Mouse (Mus musculus): ENCODE results near the gene Trpm7. TPM values are rescaled to one million over a fixed set of nuclear protein-coding genes. Genes with fewer than 3 reads are reported as not detected.

Trpm7 gene
- polyA plus RNA-seq, 1 experiment from 2014 or later, result 39.1 TPM

GRCm38 (mm10) chr2:126798455-126798854, 77.6 kb downstream of the Trpm7 start:
- ATAC-seq (replicated peaks; ENCODE audit: low FRiP score) (no peak), DNase-seq (ENCODE audit: low spot score) (no peak)
- Histone ChIP-seq H3K4me2 (no peak overlapping the region), H3K27me3 (replicated peaks; ENCODE audit: control insufficient read depth, insufficient read depth, low read length) (no peaks in the 10 kb centered on the region), H3K4me1 (replicated peaks; ENCODE audit: control insufficient read depth, insufficient read depth, low read length) (no peaks in the 10 kb centered on the region), H3K36me3 (ENCODE audit: control insufficient read depth, insufficient read depth, low read length) (peaks cover 19% of the 10 kb centered on the region; the same call in 1 of the 2 replicates), H3K4me3 (ENCODE audit: low read depth, low read length) (no peak overlapping the region), H3K9ac (ENCODE audit: low read depth, low read length) (no peak overlapping the region), H3K9me3 (ENCODE audit: control insufficient read depth, low read length) (no peaks in the 10 kb centered on the region), H3K27ac (ENCODE audit: low read depth, low read length) (no peak overlapping the region)
- 89% methylated on average over 5 of the region's 5 CpGs for WGBS

DNA sequence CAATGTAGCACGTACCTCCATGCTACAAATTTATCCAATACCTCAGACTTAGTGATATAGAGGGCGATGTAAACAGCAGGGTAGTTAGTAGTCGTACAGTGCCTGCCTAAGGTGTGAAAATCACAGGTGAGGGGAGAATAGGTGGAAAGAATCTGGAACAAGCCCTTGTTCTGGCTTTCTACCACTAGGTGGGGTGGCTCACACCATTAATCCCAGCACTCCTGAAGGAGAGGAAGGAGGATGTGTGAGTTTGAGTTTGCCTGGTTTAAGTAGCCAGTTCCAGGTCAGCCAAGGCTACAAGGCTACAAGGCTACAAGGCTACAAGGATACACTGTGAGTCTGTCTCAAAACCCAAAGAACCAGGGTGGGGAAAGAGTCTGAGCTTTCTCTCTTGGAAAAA, 80.3 kb downstream of the Trpm7 start:
- Histone ChIP-seq H3K27ac (ENCODE audit: low read depth, low read length) (no peak overlapping the region), H3K36me3 (ENCODE audit: control insufficient read depth, insufficient read depth, low read length) (peaks cover 27% of the 10 kb centered on the region), H3K4me2 (no peak overlapping the region), H3K9ac (ENCODE audit: low read depth, low read length) (no peak overlapping the region), H3K9me3 (ENCODE audit: control insufficient read depth, low read length) (no peaks in the 10 kb centered on the region), H3K27me3 (replicated peaks; ENCODE audit: control insufficient read depth, insufficient read depth, low read length) (no peaks in the 10 kb centered on the region), H3K4me1 (replicated peaks; ENCODE audit: control insufficient read depth, insufficient read depth, low read length) (no peaks in the 10 kb centered on the region), H3K4me3 (ENCODE audit: low read depth, low read length) (no peak overlapping the region)
- no peak for ATAC-seq (replicated peaks; ENCODE audit: low FRiP score)
- WGBS, result 82% methylated on average over 3 of the region's 3 CpGs
- no peak for DNase-seq (ENCODE audit: low spot score)

DNA sequence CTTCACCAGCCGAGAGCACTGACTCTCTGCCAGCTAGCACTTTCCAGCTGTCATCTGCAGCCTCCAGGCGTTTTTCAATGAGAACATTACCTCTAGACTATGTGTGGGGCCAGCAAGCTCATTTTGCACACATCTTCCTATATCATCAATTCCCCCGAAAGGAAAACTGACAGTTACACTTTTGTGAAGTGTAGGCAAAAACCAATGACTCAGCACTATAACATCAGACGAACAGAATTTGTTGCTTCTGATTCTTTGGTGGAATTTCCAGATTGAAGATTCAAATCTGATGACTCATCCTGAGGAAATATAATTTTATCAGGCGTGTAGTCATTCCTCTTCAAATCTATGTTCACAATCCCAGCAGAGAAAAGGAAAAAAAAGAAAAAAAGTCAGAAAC, 83.4 kb downstream of the Trpm7 start:
- DNase-seq (ENCODE audit: low spot score), result no peak
- no peak overlapping the region for H3K4me2 ChIP-seq
- peaks cover 5% of the 10 kb centered on the region for H3K4me1 ChIP-seq (replicated peaks; ENCODE audit: control insufficient read depth, insufficient read depth, low read length)
- H3K4me3 ChIP-seq (ENCODE audit: low read depth, low read length), result no peak overlapping the region
- no peak overlapping the region for H3K9ac ChIP-seq (ENCODE audit: low read depth, low read length)
- H3K36me3 ChIP-seq (ENCODE audit: control insufficient read depth, insufficient read depth, low read length), result peaks cover 25% of the 10 kb centered on the region
- 74% methylated on average over 5 of the region's 5 CpGs for WGBS
- no peak overlapping the region for H3K27ac ChIP-seq (ENCODE audit: low read depth, low read length)
- no peaks in the 10 kb centered on the region for H3K27me3 ChIP-seq (replicated peaks; ENCODE audit: control insufficient read depth, insufficient read depth, low read length)
- H3K9me3 ChIP-seq (ENCODE audit: control insufficient read depth, low read length), result no peaks in the 10 kb centered on the region
- ATAC-seq (replicated peaks; ENCODE audit: low FRiP score), result no peak

DNA sequence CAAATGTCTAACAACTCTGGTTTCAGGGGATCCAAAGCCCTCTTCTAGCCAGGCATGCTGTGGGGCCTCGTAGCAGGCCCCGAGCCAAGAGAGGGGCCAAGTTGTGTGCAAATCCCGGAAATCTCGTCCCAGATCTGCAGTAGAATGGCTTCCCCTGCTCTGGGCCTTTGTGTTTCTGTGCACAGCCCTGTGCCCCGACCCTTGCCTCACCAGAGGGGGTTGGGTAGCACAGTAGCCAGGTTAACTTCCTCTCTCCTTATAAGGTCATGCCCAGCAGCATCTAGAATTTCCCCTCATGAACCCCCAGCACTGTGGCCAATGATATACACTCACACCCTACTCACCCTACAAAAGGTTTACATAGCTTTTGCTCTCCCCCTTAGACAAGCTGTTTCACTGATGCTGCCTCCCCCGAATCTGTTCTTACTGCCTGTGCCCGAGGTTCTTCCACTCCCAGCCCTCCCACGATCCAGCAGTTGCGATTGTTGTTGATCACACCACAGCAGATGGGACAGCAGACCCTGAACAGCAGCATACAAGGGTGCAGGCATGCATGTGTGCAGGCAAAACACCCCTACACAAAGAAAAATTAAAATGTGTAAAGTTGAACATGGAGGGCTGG, 88.2 kb downstream of the Trpm7 start:
- H3K36me3 ChIP-seq (ENCODE audit: control insufficient read depth, insufficient read depth, low read length), result peaks cover 14% of the 10 kb centered on the region
- H3K9me3 ChIP-seq (ENCODE audit: control insufficient read depth, low read length), result no peaks in the 10 kb centered on the region
- DNase-seq (ENCODE audit: low spot score), result no peak
- no peak for ATAC-seq (replicated peaks; ENCODE audit: low FRiP score)
- H3K9ac ChIP-seq (ENCODE audit: low read depth, low read length), result no peak overlapping the region
- no peak overlapping the region for H3K4me3 ChIP-seq (ENCODE audit: low read depth, low read length)
- no peak overlapping the region for H3K27ac ChIP-seq (ENCODE audit: low read depth, low read length)
- H3K4me2 ChIP-seq, result no peak overlapping the region
- WGBS, result 51% methylated on average over 9 of the region's 9 CpGs
- no peaks in the 10 kb centered on the region for H3K27me3 ChIP-seq (replicated peaks; ENCODE audit: control insufficient read depth, insufficient read depth, low read length)
- H3K4me1 ChIP-seq (replicated peaks; ENCODE audit: control insufficient read depth, insufficient read depth, low read length), result peaks cover 5% of the 10 kb centered on the region

- H3K36me3 ChIP-seq (ENCODE audit: control insufficient read depth, insufficient read depth, low read length), result no peaks in the 10 kb centered on the region
- no peaks in the 10 kb centered on the region for H3K27me3 ChIP-seq (replicated peaks; ENCODE audit: control insufficient read depth, insufficient read depth, low read length)
- peaks cover 5% of the 10 kb centered on the region for H3K4me1 ChIP-seq (replicated peaks; ENCODE audit: control insufficient read depth, insufficient read depth, low read length)
- no peak for DNase-seq (ENCODE audit: low spot score)
- no peak within 1 kb of the TSS for H3K4me2 ChIP-seq
- no peak within 1 kb of the TSS for H3K9ac ChIP-seq (ENCODE audit: low read depth, low read length)
- H3K4me3 ChIP-seq (ENCODE audit: low read depth, low read length), result no peak within 1 kb of the TSS
- no peak within 1 kb of the TSS for H3K27ac ChIP-seq (ENCODE audit: low read depth, low read length)
- ATAC-seq (replicated peaks; ENCODE audit: low FRiP score), result no peak
- no peaks in the 10 kb centered on the region for H3K9me3 ChIP-seq (ENCODE audit: control insufficient read depth, low read length)
- WGBS, result 64% methylated on average over 4 of the region's 4 CpGs
Observed at GRCm38 (mm10) chr2:126783370-126783769, 92.7 kb downstream of the Trpm7 start, which contains the start of gene Usp50. Gene Usp50 (minus strand): TSS chr2:126783470.

- Histone ChIP-seq H3K4me1 (replicated peaks; ENCODE audit: control insufficient read depth, insufficient read depth, low read length) (no peaks in the 10 kb centered on the region), H3K4me2 (no peak overlapping the region)
- 83% methylated on average over 3 of the region's 3 CpGs for WGBS
Observed at GRCm38 (mm10) chr2:126782433-126782832, 93.6 kb downstream of the Trpm7 start.

DNA sequence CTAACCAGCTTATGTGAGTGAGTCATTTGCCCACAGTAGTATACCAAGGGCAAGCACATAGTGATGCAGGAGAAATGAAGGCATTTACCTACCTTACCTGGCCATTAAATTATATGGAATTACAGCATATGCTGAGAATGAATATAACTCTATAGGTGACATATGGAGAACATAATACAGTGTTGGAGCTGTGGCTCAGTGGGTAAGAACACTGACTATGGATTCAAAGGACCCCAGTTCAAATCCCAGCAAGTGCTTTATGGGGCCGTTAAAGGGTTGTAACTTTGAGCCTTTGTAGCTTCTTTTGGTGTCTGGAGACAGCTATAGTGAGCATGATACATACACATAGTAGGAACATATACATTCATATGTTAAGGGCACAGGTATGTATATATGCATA, 94.6 kb downstream of the Trpm7 start:
- Histone ChIP-seq H3K9me3 (ENCODE audit: control insufficient read depth, low read length) (no peaks in the 10 kb centered on the region), H3K36me3 (ENCODE audit: control insufficient read depth, insufficient read depth, low read length) (no peaks in the 10 kb centered on the region), H3K4me1 (replicated peaks; ENCODE audit: control insufficient read depth, insufficient read depth, low read length) (no peaks in the 10 kb centered on the region), H3K4me2 (no peak overlapping the region), H3K27me3 (replicated peaks; ENCODE audit: control insufficient read depth, insufficient read depth, low read length) (no peaks in the 10 kb centered on the region), H3K9ac (ENCODE audit: low read depth, low read length) (no peak overlapping the region), H3K4me3 (ENCODE audit: low read depth, low read length) (no peak overlapping the region), H3K27ac (ENCODE audit: low read depth, low read length) (no peak overlapping the region)
- no peak for DNase-seq (ENCODE audit: low spot score)
- no peak for ATAC-seq (replicated peaks; ENCODE audit: low FRiP score)
- 78% methylated on average over 1 of the region's 1 CpGs for WGBS

More at GRCm38 (mm10) chr2:126782433-126782832, 93.6 kb downstream of the Trpm7 start:
- DNase-seq (ENCODE audit: low spot score), result no peak
- Histone ChIP-seq H3K27me3 (replicated peaks; ENCODE audit: control insufficient read depth, insufficient read depth, low read length) (no peaks in the 10 kb centered on the region), H3K9me3 (ENCODE audit: control insufficient read depth, low read length) (no peaks in the 10 kb centered on the region), H3K4me3 (ENCODE audit: low read depth, low read length) (no peak overlapping the region), H3K27ac (ENCODE audit: low read depth, low read length) (no peak overlapping the region), H3K9ac (ENCODE audit: low read depth, low read length) (no peak overlapping the region), H3K36me3 (ENCODE audit: control insufficient read depth, insufficient read depth, low read length) (no peaks in the 10 kb centered on the region)
- no peak for ATAC-seq (replicated peaks; ENCODE audit: low FRiP score)

- WGBS, result 86% methylated on average over 10 of the region's 10 CpGs
- H3K36me3 ChIP-seq (ENCODE audit: control insufficient read depth, insufficient read depth, low read length), result no peaks in the 10 kb centered on the region
- H3K27ac ChIP-seq (ENCODE audit: low read depth, low read length), result no peak overlapping the region
- DNase-seq (ENCODE audit: low spot score) (no peak), ATAC-seq (replicated peaks; ENCODE audit: low FRiP score) (no peak)
- no peaks in the 10 kb centered on the region for H3K4me1 ChIP-seq (replicated peaks; ENCODE audit: control insufficient read depth, insufficient read depth, low read length)
- H3K4me3 ChIP-seq (ENCODE audit: low read depth, low read length), result no peak overlapping the region
- no peak overlapping the region for H3K4me2 ChIP-seq
- no peaks in the 10 kb centered on the region for H3K27me3 ChIP-seq (replicated peaks; ENCODE audit: control insufficient read depth, insufficient read depth, low read length)
- H3K9me3 ChIP-seq (ENCODE audit: control insufficient read depth, low read length), result no peaks in the 10 kb centered on the region
- H3K9ac ChIP-seq (ENCODE audit: low read depth, low read length), result no peak overlapping the region
Observed at GRCm38 (mm10) chr2:126780286-126780685, 95.7 kb downstream of the Trpm7 start.

DNA sequence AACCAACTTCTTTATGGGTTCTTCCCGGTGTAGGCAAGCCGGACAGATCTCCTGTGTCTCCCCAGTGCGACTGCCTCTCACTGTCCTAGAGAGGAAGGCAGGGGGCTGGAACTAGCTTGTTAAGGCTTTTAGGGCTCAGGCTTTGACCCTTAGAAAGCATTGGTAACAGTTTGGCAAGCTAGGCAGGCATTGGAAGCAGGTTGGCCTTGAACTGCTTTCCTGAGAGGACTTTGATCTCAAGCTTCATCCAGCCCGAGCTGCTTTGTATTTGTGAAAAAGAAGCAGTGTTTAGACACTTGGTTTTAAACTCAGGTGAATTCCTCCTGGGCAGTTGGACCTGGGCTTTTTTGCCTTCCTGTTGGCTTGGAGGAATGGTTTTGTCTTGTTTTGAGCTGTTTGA, 97.2 kb downstream of the Trpm7 start:
- H3K27ac ChIP-seq (ENCODE audit: low read depth, low read length), result no peak overlapping the region
- H3K9ac ChIP-seq (ENCODE audit: low read depth, low read length), result no peak overlapping the region
- 79% methylated on average over 4 of the region's 4 CpGs for WGBS
- no peaks in the 10 kb centered on the region for H3K4me1 ChIP-seq (replicated peaks; ENCODE audit: control insufficient read depth, insufficient read depth, low read length)
- H3K27me3 ChIP-seq (replicated peaks; ENCODE audit: control insufficient read depth, insufficient read depth, low read length), result no peaks in the 10 kb centered on the region
- no peaks in the 10 kb centered on the region for H3K9me3 ChIP-seq (ENCODE audit: control insufficient read depth, low read length)
- no peak for ATAC-seq (replicated peaks; ENCODE audit: low FRiP score)
- no peak for DNase-seq (ENCODE audit: low spot score)
- no peak overlapping the region for H3K4me2 ChIP-seq
- H3K4me3 ChIP-seq (ENCODE audit: low read depth, low read length), result no peak overlapping the region
- H3K36me3 ChIP-seq (ENCODE audit: control insufficient read depth, insufficient read depth, low read length), result no peaks in the 10 kb centered on the region
